Mouse (Mus musculus) retina, embryonic 14.5 days (tissue): ENCODE measurements around the gene Rybp.

ENCODE experiments used
- DNase-seq: peaks from one replicate; pipeline ENCODE4 v3.0.0-alpha.2; 2015; ENCODE audit warnings: low spot score

The Rybp gene

DNA sequence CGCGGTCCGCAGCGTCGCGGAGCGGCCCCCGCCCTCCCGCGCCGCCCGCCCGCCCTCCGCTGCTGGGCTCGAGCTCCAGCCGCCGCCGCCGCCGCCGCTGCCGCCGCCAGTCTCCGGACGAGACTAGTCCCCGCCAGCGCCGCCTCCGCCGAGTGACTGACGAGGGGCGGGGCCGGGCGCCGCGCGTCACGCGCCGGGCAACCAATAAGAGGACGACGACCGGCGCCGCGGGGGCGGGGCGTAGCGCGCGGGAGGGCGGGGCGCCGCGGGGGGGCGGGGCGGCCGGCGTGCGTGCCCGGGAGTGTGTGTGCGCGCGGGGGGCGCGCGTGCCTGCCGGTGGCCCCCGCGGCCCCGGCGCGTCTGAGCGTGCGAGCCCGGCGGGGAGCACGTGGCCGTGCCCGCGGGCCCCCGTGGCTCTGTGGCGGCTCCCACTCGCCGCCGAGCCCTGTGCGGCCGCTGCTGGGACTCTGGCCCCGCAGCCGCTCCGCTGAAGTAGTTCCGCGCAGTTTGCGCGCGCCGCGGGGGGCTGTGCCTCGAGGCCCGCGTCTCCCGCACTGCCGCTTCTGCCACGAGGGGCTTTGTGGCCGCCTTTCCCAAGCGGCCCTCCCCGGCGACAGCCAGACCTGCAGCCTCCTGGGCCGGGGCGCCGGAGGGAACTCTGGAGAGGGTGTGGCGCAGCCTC, at the start of gene Rybp:
Gene Rybp (minus strand): TSS at position 152 of the 682 bp plus-strand sequence.
- DNase-seq: peak; percentile 93

DNA sequence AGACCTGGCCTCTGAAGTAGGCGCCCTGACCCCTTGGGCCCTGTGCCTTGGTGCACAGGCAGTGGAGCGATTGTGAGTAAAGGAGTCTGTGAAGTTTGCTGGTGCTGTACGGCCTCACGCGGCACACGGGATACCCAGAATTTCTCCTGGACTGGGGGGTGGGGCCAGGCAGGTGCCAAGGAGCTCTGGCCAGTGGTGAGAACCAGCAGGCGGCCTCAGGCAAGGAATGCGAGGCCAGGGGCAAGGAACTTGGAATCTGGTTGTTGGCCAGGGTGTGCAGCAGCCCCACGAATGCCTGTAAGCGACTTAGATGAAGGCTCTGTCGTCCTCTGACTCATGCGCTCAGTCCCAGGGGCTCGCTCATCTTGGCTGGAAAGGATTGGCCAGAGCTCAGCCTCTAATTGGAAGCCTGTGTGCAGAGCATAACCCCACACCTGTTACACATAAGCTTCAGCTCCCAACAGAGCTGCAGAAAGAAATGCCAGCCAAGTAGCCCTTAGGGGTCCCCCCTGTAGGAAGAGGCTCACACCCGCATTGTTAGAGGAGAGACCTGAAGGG, 49.4 kb upstream of the Rybp start:
- peak; percentile 36 for DNase-seq

DNA sequence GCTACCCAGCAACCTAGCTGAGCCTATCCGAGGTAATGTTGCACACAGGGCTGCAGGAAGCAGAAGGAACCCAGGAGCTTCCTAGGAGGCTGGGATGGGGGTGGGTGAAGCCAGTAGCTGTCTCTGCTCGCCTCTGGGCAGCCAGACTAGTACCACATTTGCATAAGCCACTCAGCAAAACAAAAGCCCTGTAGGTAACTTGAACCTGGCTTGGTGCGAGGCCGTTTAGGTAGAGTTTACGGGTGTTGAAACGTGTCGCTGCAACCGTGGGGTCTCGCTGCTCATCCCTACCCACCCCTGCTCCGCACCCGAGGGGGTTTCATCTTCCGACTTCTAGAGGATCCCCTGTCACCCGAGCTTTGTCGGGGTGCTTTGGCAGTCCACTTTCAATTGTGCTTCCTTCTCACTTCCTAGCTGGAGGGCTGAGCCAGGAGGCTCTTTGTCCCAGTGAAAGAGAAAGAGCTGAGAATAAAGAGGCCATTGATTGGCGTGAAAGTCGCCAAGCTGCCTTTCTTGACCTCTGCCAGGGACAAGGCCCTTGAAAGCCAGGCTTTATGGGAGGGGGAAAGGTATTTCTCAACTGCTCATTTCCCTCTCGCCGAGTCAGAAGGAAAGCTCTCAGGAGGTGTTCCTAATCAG, 48.3 kb upstream of the Rybp start:
- peak; percentile 40 for DNase-seq

- DNase-seq: no peak
These were observed 46.5 kb upstream of the Rybp start for GRCm38 (mm10) chr6:100333745-100334144.

GRCm38 (mm10) chr6:100332479-100332878, 45.2 kb upstream of the Rybp start:
- no peak for DNase-seq

GRCm38 (mm10) chr6:100331582-100331981, 44.3 kb upstream of the Rybp start:
- no peak for DNase-seq

DNA sequence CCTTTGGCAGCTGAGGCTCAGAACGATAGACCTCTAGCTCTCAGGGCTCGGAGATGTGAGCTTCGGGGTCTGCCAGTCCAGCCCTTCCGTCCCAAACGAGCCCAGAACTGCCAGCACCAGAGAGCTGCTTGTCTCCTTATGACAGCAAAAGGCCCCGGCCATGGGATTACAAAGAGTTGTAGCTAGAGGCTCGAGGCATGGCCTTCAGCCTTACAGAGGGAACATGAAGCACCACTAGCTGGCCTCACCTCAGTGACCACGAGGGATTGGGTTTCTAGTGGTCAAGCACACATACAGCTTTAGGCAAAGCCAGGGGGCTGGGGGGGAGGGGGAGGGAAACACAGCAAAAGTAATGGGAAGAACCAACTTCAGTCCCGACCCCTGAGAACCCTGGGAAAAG, 43.8 kb upstream of the Rybp start:
- DNase-seq: no peak

- no peak for DNase-seq
These were observed 42.3 kb upstream of the Rybp start for GRCm38 (mm10) chr6:100329542-100329941.

- no peak for DNase-seq
These were observed 39.8 kb upstream of the Rybp start for GRCm38 (mm10) chr6:100327050-100327449.

GRCm38 (mm10) chr6:100323756-100324430, 36.6 kb upstream of the Rybp start:
- no peak for DNase-seq

DNA sequence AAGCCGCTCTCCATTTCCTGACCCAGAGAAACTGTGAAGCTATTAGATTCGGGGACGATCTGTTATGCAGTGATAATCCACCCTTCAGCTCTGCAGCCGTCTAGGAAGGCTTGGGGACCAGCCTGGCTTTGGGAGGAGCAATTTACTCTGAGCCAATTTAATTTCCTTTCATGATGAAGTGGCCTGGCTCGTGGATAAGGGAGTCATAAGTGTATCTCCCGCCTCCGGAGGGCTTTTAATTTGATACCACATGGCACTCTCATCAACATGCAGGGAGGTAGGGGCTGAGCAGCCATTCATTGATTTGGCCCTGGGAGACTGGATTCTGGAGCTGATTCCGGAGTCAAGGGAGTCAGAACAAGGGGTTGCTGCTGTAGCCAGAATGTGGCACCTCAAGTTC, 35.3 kb upstream of the Rybp start:
- DNase-seq: no peak

- no peak for DNase-seq
These were observed 34.9 kb upstream of the Rybp start for GRCm38 (mm10) chr6:100322145-100322544.

DNA sequence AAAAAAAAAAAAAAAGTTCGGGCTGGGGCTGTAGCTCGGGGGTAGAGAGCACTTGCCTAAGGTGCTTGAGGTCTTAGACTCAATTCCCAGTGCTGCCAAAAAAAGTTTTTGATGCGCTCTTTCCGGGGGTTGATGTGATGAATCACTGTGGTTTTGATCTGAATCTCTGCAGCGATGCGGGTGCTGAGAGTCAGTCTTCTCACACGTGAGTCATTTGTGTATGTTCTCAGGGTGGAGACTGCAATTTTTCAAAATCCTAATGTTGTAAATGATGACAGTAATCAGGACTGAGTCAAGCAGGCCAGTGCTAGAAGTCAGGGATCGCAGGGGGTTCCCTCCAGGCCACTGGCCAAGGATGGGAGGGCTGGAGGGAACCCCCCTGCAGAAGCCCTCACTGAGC, 26.9 kb upstream of the Rybp start:
- DNase-seq: no peak

DNA sequence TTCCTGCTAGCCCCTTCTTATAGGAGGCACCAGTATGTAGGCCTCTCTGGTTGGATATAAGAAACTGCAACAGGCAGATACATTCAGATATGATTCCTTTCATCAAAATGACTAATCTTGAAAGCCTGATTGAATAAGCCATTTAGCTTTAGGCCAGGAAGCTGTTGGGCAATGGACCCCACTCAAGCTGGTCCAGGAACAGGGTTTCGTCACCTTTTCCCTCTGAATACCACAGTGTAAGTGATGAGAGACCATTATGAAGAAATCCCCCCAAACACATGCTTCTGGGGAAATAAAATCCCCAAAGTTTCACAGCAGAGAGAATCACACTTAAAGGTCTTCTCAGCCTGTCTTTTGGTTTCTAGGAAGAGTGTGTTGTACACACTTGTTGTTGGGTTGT, 23.9 kb upstream of the Rybp start:
- DNase-seq: no peak

DNA sequence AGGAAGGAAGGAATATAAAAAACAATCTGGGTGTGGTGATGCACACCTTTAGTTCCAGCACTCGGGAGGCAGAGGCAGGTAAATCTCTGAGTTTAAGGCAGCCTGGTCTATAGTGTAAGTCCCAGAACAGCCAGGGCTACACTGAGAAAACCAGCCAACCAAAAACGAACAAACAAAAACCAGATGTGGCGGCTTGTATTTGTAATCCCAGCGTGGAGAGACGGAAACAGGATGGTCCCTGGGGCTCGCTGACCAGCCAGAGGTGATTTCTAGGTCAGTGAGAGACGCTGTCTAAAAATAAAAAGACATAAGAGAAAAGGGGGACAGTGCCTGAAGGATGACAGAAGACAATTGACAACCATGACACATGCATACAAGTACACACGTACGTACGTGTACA, 17.5 kb upstream of the Rybp start:
- DNase-seq: no peak

DNA sequence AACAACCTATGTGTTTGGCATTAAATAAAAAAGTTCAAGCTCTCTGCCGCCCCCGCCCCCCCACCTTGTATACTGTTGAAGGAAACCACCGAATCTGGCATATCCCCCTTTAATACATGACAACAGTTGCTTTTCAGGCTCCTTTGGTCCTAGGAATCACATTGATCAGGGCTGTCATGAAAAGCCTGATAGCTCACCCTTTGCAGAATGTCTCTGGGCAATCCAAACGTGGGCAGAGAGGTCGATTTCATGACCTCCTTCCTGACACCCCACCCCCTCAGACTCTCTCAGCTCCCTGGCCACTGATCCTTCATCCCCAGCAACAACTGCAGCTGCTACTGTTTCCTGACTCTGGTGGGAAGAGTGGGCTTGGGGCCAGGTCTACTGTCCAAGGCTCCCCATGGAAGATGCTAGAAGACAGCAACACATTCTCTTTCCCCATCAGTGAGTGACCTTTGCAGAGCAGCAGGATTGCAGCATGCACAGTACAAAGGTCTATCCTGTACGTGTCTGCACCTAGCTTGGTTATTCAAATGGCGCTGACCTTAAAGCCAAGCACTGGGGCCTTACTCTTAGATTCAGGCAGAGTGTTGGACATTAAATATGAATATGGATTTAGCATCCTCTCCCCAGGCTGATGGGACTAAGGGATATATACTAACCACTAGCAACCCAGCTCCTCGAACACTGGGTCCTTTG, 14.3 kb upstream of the Rybp start:
- no peak for DNase-seq

GRCm38 (mm10) chr6:100300831-100301230, 13.5 kb upstream of the Rybp start:
- DNase-seq: no peak

- no peak for DNase-seq
These were observed 11.7 kb upstream of the Rybp start for GRCm38 (mm10) chr6:100298945-100299344.

- no peak for DNase-seq
These were observed 10.3 kb upstream of the Rybp start for GRCm38 (mm10) chr6:100297536-100297935.

- no peak for DNase-seq
These were observed 5.1 kb upstream of the Rybp start for GRCm38 (mm10) chr6:100292411-100292810.

DNA sequence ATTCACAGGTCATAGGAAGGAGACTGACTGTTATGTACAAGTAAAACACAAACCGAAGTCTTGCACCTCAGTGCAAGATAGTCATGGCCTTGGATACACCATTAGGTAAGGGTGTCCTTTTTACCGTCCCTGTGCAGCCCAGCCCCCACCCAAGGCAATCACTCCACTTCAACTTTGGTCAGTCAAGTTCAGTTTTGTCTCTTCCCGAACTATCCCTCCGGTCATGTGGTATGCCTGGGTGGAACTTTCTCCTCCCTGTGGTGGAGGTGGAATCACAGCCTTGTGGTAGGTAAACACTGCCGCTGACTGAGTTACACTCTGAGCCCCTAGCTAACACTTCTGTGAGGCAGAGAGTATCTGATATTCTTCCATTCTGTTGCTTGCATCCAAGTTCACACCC, 1.8 kb upstream of the Rybp start:
- DNase-seq: no peak

DNA sequence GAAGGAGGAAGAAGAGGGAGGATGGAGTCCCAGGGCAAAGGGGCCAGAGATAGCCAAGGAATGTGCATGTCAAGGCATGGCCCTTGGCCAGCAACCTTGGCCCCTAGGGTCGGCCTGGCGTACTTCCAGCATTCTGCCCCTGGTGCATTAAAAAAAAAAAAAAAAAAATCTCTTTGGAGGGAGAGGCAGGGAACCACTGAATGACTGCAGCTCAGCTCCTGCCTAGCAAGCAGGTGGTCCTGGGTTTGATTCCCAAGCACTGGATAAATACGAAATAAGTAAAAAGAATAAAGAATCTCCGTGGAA, 1.4 kb upstream of the Rybp start:
- DNase-seq: no peak
